Mouse (Mus musculus) C2C12 (cell line): ENCODE results near the gene Rnf182. TPM values are rescaled to one million over a fixed set of nuclear protein-coding genes. Genes with fewer than 3 reads are reported as not detected.

ENCODE experiments used
- H3K27me3 ChIP-seq: one replicate; pipeline ENCODE4 v1.6.1; 2011; ENCODE audit not compliant: control insufficient read depth, insufficient read depth, insufficient read length
- H3K36me3 ChIP-seq: one replicate; pipeline ENCODE4 v1.6.1; 2011; ENCODE audit not compliant: control insufficient read depth, insufficient read depth
- H3K4me3 ChIP-seq: one replicate; pipeline ENCODE4 v1.5.1; 2011; ENCODE audit warnings: mild to moderate bottlenecking, control low read depth; ENCODE audit not compliant: poor library complexity, insufficient read depth, severe bottlenecking
- H3K79me2 ChIP-seq: one replicate; pipeline ENCODE4 v1.6.1; 2011; ENCODE audit not compliant: control insufficient read depth, insufficient read depth
- H3K79me3 ChIP-seq: one replicate; pipeline ENCODE4 v1.6.1; 2011; ENCODE audit warnings: low read depth, control low read depth
- H3ac ChIP-seq: one replicate; pipeline ENCODE3; 2011; ENCODE audit warnings: low read depth; ENCODE audit not compliant: control insufficient read depth, insufficient read length
- CEBPB ChIP-seq: IDR thresholded peaks from one replicate; pipeline ENCODE4 v1.6.1; 2011; ENCODE audit warnings: low read depth, mild to moderate bottlenecking, control low read depth, moderate library complexity
- CTCF ChIP-seq: IDR thresholded peaks from one replicate; pipeline ENCODE4 v1.5.1; 2011; ENCODE audit not compliant: control insufficient read depth, insufficient read depth, insufficient read length
- FOSL1 ChIP-seq: IDR thresholded peaks from one replicate; pipeline ENCODE4 v1.8.0; 2011; ENCODE audit warnings: mild to moderate bottlenecking, low read length; ENCODE audit not compliant: poor library complexity, insufficient read depth, severe bottlenecking
- MAX ChIP-seq: IDR thresholded peaks from one replicate; pipeline ENCODE4 v1.6.1; 2011; ENCODE audit warnings: mild to moderate bottlenecking, control low read depth
- MYOD1 ChIP-seq: IDR thresholded peaks from one replicate; pipeline ENCODE4 v1.6.1; 2011; ENCODE audit warnings: low read depth; ENCODE audit not compliant: control insufficient read depth, insufficient read length
- MYOG ChIP-seq: IDR thresholded peaks from one replicate; pipeline ENCODE4 v1.6.1; 2011; ENCODE audit not compliant: control insufficient read depth, insufficient read length; ENCODE audit errors: extremely low read depth
- USF1 ChIP-seq: IDR thresholded peaks from one replicate; pipeline ENCODE4 v1.6.1; 2011; ENCODE audit warnings: low read depth, mild to moderate bottlenecking, control low read depth, moderate library complexity
- polyA plus RNA-seq: library from polyadenylated mRNA; unstranded; fragments of >200 nt; fragmentation: generic; extraction: Trizol; gene quantifications from one replicate; pipeline ENCODE4 v1.2.1, GENCODE M21; 2012; ENCODE audit warnings: missing spikeins

Gene Rnf182
- polyA plus RNA-seq, 1 experiment: 0.01 TPM

DNA sequence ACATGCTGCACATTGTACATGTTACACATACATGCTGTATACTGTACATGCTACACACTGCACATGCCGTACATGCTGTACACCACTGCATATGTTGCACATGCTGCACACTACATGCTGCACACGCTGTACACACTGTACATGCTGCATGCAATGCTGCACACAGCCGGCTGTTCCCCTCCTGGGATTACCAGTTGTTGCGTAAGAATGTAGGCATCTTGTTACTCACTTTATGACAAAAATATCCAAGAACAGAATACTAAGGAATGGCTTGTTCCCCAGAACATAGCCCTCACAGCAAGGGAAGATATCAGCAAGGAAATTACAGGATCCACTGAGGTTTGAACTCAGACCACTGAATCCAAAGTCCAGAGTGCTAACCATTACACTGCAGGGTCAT is 47.7 kb downstream of the Rnf182 start:
- TF ChIP-seq CTCF: no peak
- TF ChIP-seq CEBPB: peak; percentile 53
- TF ChIP-seq FOSL1: no peak
- no peak overlapping the region for H3ac ChIP-seq
- H3K79me2 ChIP-seq: no peaks in the 10 kb centered on the region
- H3K4me3 ChIP-seq: no peak overlapping the region
- no peaks in the 10 kb centered on the region for H3K79me3 ChIP-seq
- H3K27me3 ChIP-seq: no peaks in the 10 kb centered on the region
- H3K36me3 ChIP-seq: no peaks in the 10 kb centered on the region

DNA sequence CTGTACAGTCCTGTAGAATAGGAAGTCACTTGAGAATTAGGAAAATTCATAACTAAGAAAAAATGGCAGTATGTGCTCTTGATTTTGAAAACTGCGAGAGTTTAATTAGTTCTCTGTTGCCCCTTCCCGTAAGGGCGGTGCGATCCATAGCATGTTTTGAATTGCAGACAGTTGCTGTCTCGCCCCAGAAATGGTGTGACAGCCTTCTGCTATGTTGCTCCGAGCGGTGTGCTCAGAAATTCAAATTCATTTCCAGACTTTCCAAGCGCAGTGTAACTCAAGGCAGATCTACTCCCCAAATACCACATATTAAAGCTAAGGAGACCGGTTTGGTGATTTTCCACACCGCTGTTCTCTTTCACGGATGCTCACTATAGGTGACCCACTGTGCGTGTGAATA is 50.6 kb downstream of the Rnf182 start:
- TF ChIP-seq MAX: no peak
- no peak for TF ChIP-seq MYOD1
- TF ChIP-seq FOSL1: no peak
- TF ChIP-seq CTCF: no peak
- no peak for TF ChIP-seq USF1
- no peak for TF ChIP-seq MYOG
- no peak for TF ChIP-seq CEBPB
- no peaks in the 10 kb centered on the region for H3K79me3 ChIP-seq
- H3K4me3 ChIP-seq: no peak overlapping the region
- no peaks in the 10 kb centered on the region for H3K27me3 ChIP-seq
- H3K36me3 ChIP-seq: no peaks in the 10 kb centered on the region
- H3ac ChIP-seq: no peak overlapping the region
- H3K79me2 ChIP-seq: no peaks in the 10 kb centered on the region

DNA sequence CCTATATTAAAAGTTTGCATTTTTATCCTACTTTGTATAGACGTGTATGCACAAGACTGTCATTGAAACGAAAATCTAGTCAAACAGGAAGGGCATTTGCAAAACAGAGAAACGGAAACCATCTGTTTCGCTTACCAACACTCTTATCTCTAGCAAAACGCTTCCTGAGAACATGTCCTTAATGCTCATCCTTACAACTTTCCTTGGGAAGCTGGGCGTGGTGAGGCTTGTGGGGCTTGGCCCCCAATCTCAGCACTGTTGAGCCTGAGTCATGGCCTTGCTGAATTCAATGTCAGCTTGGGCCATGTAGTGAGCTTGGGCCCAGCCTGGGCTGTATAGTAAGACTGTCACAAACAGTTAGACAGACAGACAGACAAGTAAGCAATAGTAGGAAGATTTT is 51.4 kb downstream of the Rnf182 start:
- Histone ChIP-seq H3ac (no peak overlapping the region), H3K4me3 (no peak overlapping the region), H3K36me3 (no peaks in the 10 kb centered on the region), H3K27me3 (no peaks in the 10 kb centered on the region), H3K79me3 (no peaks in the 10 kb centered on the region), H3K79me2 (no peaks in the 10 kb centered on the region)
- no peak for TF ChIP-seq CTCF
- no peak for TF ChIP-seq USF1
- no peak for TF ChIP-seq CEBPB
- no peak for TF ChIP-seq MYOD1
- TF ChIP-seq FOSL1: no peak
- TF ChIP-seq MYOG: no peak
- no peak for TF ChIP-seq MAX

DNA sequence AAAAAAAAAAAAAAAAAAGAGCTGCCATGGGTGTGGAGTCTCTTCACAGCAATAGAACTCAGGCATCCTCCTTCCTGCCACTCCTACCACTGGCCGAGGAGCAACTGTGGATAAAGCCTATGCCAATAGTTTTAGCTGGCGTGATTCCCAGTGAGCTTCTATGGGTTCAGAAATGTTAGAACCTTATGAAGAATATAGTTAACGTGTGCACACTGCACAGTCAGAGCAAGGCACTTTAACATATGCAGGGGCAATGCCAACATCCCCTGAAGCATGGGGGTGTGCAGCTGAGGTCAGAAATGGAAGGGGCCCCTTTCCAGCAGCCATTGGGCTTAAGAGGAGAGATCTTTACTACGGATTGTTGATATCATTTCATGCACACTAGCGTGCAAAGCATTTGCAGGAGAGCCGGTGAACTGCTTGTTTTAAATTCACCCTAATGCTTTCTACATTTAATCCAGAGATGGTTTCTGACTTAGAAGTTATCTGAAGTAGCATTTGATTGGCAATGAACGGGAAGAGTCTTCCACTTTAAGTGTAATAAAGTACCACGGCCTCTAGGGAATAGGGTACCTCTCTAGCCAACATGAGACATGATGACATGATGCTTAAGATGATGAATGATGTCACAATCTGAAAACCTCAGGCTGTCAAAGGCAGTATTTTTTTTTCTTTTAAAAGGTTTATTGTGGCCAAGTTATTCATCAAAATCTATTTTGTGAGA is 61.8 kb downstream of the Rnf182 start:
- H3K27me3 ChIP-seq: peaks cover 6% of the 10 kb centered on the region
- H3K79me2 ChIP-seq: no peaks in the 10 kb centered on the region
- no peak for TF ChIP-seq MYOD1
- no peak for TF ChIP-seq MAX
- TF ChIP-seq CEBPB: no peak
- TF ChIP-seq FOSL1: no peak
- no peak for TF ChIP-seq CTCF
- TF ChIP-seq USF1: no peak
- no peak for TF ChIP-seq MYOG
- H3K4me3 ChIP-seq: no peak overlapping the region
- no peak overlapping the region for H3ac ChIP-seq
- H3K79me3 ChIP-seq: no peaks in the 10 kb centered on the region
- no peaks in the 10 kb centered on the region for H3K36me3 ChIP-seq

DNA sequence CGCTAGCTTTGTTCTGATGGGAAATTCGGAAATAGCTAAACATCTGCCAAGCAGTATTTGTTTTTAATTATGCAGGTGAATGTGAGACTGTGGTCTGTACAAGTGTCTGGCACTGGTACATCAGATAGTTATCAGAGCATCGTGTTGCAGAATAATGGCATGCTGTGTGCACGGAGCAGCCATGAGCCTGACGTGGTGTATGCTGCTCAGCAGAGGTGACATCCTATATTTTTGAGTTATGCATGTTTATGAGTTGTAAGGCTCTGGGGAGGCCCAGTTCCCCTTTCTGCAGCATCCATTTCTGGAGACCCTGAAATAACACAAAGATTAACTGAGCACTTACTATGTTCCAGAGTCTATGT is 62.4 kb downstream of the Rnf182 start:
- Histone ChIP-seq H3K36me3 (no peaks in the 10 kb centered on the region), H3K79me2 (no peaks in the 10 kb centered on the region), H3K79me3 (no peaks in the 10 kb centered on the region), H3ac (no peak overlapping the region), H3K27me3 (peaks cover 6% of the 10 kb centered on the region), H3K4me3 (no peak overlapping the region)
- no peak for TF ChIP-seq MYOD1
- TF ChIP-seq MYOG: no peak

DNA sequence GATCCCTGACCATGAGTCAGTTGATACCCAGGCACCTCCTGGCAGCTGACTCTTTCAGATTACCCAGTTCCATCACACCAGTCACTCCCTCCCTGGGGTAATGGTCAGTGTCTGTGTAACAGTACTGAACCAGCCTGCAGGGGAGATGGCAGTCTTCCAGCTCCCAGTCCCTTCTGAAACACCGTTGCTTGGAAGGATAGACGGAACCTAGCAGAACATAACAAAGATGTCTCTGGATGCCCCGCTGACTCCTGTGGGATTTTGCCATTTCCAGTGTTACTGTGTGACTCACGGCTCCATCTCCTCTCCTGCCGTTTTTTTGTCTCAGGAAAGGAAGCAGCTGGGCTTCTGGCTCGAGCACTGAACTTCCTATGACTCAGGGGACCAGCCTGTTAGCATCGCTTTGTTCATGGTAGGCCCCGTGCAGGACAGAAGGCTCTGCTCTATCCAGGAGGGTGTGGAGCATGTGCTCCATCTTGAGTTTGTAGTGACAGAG is 69.0 kb downstream of the Rnf182 start:
- peak; percentile 62 for TF ChIP-seq MAX
- TF ChIP-seq CEBPB: no peak
- TF ChIP-seq MYOD1: peak; percentile 61
- TF ChIP-seq MYOG: no peak
- no peak for TF ChIP-seq CTCF
- TF ChIP-seq USF1: no peak
- no peak for TF ChIP-seq FOSL1
- Histone ChIP-seq H3ac (no peak overlapping the region), H3K4me3 (no peak overlapping the region), H3K79me3 (no peaks in the 10 kb centered on the region), H3K79me2 (no peaks in the 10 kb centered on the region), H3K27me3 (no peaks in the 10 kb centered on the region), H3K36me3 (no peaks in the 10 kb centered on the region)
